ENCODE assay signal across 12 mouse cellular contexts in genomic region chr6:51566771-51567680, GRCm38 (mm10). TPM values are rescaled to one million over a fixed set of nuclear protein-coding genes. Genes with fewer than 3 reads are reported as not detected.
DNase-seq lines count a peak whose midpoint lies in the region; ATAC-seq lines count a peak whose summit lies in the region.
"Had no signal": no experiment of that assay in that cellular context is flagged by ENCODE, and none has a peak within 500 bp of the region (broad histone marks: within the 10 kb centered on the region; RNA-seq: fewer than 3 reads in every experiment).

No protein-coding gene starts in this region.

- H3K36me3 ChIP-seq in heart, embryonic 16.5 days (ENCODE audit: control insufficient read depth, insufficient read depth): no peaks in the 10 kb centered on the region
- H3K36me3 ChIP-seq in megakaryocyte, embryonic 14.5 days (replicated peaks; ENCODE audit: low read length): peaks cover 11% of the 10 kb centered on the region
- no peaks in the 10 kb centered on the region for H3K36me3 ChIP-seq in forebrain, embryonic 16.5 days (ENCODE audit: control insufficient read depth, insufficient read depth)
- no peaks in the 10 kb centered on the region for H3K36me3 ChIP-seq in neural tube, embryonic 14.5 days (ENCODE audit: control insufficient read depth, insufficient read depth, low read length)
- H3K36me3 ChIP-seq: embryonic facial prominence, embryonic 12.5 days had no signal

- no peak overlapping the region for H3K4me3 ChIP-seq in heart, embryonic 16.5 days (ENCODE audit: low read length)
- peak overlapping the region; percentile 77 for H3K4me3 ChIP-seq in megakaryocyte, embryonic 14.5 days (replicated peaks)
- no peak overlapping the region for H3K4me3 ChIP-seq in forebrain, embryonic 16.5 days (replicated peaks; ENCODE audit: low read length)
- no peak overlapping the region for H3K4me3 ChIP-seq in neural tube, embryonic 14.5 days (ENCODE audit: low read depth, low read length)
- H3K4me3 ChIP-seq: embryonic facial prominence, embryonic 12.5 days; heart, embryonic 10.5 days had no signal

- no peak for ATAC-seq in heart, embryonic 16.5 days (replicated peaks; ENCODE audit: extremely low read depth, insufficient read depth, low FRiP score)
- ATAC-seq in megakaryocyte, adult 5-6 weeks (ENCODE audit: poor library complexity, severe bottlenecking): no peak
- ATAC-seq in forebrain, embryonic 16.5 days: peak; percentile 66
- ATAC-seq in neural tube, embryonic 14.5 days (ENCODE audit: low read depth): peak; percentile 70
- ATAC-seq: activated CD4-positive, CD25-positive, alpha-beta regulatory T cell, adult 4 months had no signal

- H3K4me2 ChIP-seq in heart, embryonic 16.5 days (ENCODE audit: low read depth, low read length): 0 out of 2 replicates have a peak overlapping the region, but pooled peaks have one; percentile 6
- H3K4me2 ChIP-seq in forebrain, embryonic 16.5 days (ENCODE audit: low read length): no peak overlapping the region; the same call in 1 of the 2 replicates
- peak overlapping the region; percentile 4; the same call in 1 of the 2 replicates for H3K4me2 ChIP-seq in neural tube, embryonic 14.5 days (ENCODE audit: low read depth, low read length)
- H3K4me2 ChIP-seq: embryonic facial prominence, embryonic 12.5 days had no signal

- no peaks in the 10 kb centered on the region for H3K4me1 ChIP-seq in heart, embryonic 16.5 days (ENCODE audit: control insufficient read depth, insufficient read depth, low read length)
- peaks cover 19% of the 10 kb centered on the region for H3K4me1 ChIP-seq in megakaryocyte, embryonic 14.5 days
- peaks cover 12% of the 10 kb centered on the region for H3K4me1 ChIP-seq in forebrain, embryonic 16.5 days (replicated peaks; ENCODE audit: control insufficient read depth, insufficient read depth, low read length)
- H3K4me1 ChIP-seq in neural tube, embryonic 14.5 days (ENCODE audit: control insufficient read depth, insufficient read depth, low read length): peaks cover 10% of the 10 kb centered on the region; the same call in 1 of the 2 replicates
- H3K4me1 ChIP-seq: embryonic facial prominence, embryonic 12.5 days; heart, embryonic 10.5 days had no signal

- no peak overlapping the region for H3K9ac ChIP-seq in heart, embryonic 16.5 days (ENCODE audit: low read length)
- 0 out of 2 replicates have a peak overlapping the region, but pooled peaks have one; percentile 1 for H3K9ac ChIP-seq in forebrain, embryonic 16.5 days (replicated peaks; ENCODE audit: low read depth, low read length)
- no peak overlapping the region for H3K9ac ChIP-seq in neural tube, embryonic 14.5 days (replicated peaks; ENCODE audit: low read depth, low read length)
- H3K9ac ChIP-seq: embryonic facial prominence, embryonic 12.5 days had no signal

- no peak overlapping the region for H3K27ac ChIP-seq in heart, embryonic 16.5 days (ENCODE audit: low read length)
- H3K27ac ChIP-seq in forebrain, embryonic 16.5 days (ENCODE audit: low read length): peak overlapping the region; percentile 78
- no peak overlapping the region for H3K27ac ChIP-seq in neural tube, embryonic 14.5 days (ENCODE audit: low read depth, low read length)
- H3K27ac ChIP-seq: embryonic facial prominence, embryonic 12.5 days; heart, embryonic 10.5 days had no signal

- no peaks in the 10 kb centered on the region for H3K27me3 ChIP-seq in heart, embryonic 16.5 days (ENCODE audit: control insufficient read depth, insufficient read depth, low read length)
- H3K27me3 ChIP-seq in megakaryocyte, embryonic 14.5 days (replicated peaks): peaks cover 2% of the 10 kb centered on the region
- no peaks in the 10 kb centered on the region for H3K27me3 ChIP-seq in forebrain, embryonic 16.5 days (replicated peaks; ENCODE audit: control insufficient read depth, insufficient read depth, low read length)
- no peaks in the 10 kb centered on the region for H3K27me3 ChIP-seq in neural tube, embryonic 14.5 days (ENCODE audit: control insufficient read depth, insufficient read depth, low read length)
- H3K27me3 ChIP-seq: embryonic facial prominence, embryonic 12.5 days had no signal

- no peak for DNase-seq in heart, adult 11 months
- no peak for DNase-seq in right cerebral cortex, postnatal 10 days (ENCODE audit: low spot score in 2 of 2)
- DNase-seq: kidney, postnatal 14 days; right cerebral cortex, postnatal 25 days had no signal

- 59% methylated on average over 14 of the region's 14 CpGs for WGBS in heart, embryonic 16.5 days
- 46% methylated on average over 14 of the region's 14 CpGs for WGBS in forebrain, embryonic 16.5 days
- WGBS in neural tube, embryonic 14.5 days: 24% methylated on average over 14 of the region's 14 CpGs

- H3K9me3 ChIP-seq in heart, embryonic 16.5 days (replicated peaks; ENCODE audit: control insufficient read depth, low read length): no peaks in the 10 kb centered on the region
- H3K9me3 ChIP-seq in megakaryocyte, embryonic 14.5 days: no peaks in the 10 kb centered on the region
- H3K9me3 ChIP-seq in forebrain, embryonic 16.5 days (ENCODE audit: control insufficient read depth, low read length): no peaks in the 10 kb centered on the region
- no peaks in the 10 kb centered on the region for H3K9me3 ChIP-seq in neural tube, embryonic 14.5 days (ENCODE audit: control insufficient read depth, low read length)
- H3K9me3 ChIP-seq: embryonic facial prominence, embryonic 12.5 days; heart, embryonic 10.5 days had no signal

RNA-seq across cellular contexts. Expression of gene Snx10, which starts 43.3 kb away (rescaled TPM):
- polyA plus RNA-seq in heart, embryonic 16.5 days (2015; fragmentation: Nextera tagmentation; extraction: Ambion mirVana): 13.5 and 17.2 TPM in 2 replicates
- 2.4 TPM in 1 of 2 replicates, not detected in the other for polyA plus RNA-seq in megakaryocyte, embryonic 14.5 days (2012; ENCODE audit: insufficient read depth, low replicate concordance)
- 126 and 133 TPM in 2 replicates for total RNA-seq in megakaryocyte, adult 5-6 weeks (2015)
- total RNA-seq in megakaryocyte, adult 5-6 weeks (2017): 114 and 125 TPM in 2 replicates
- 61.6 and 70.5 TPM in 2 replicates for polyA plus RNA-seq in forebrain, embryonic 16.5 days (2015; fragmentation: Nextera tagmentation; extraction: Ambion mirVana)
- polyA plus RNA-seq in neural tube, embryonic 14.5 days (2014; fragmentation: Nextera tagmentation; extraction: Ambion mirVana): 62.4 and 63.9 TPM in 2 replicates

Comparison
In these comparisons a context has a peak if more than half of its experiments do, and no peak if none do; other contexts are left out.
1. ATAC-seq: peak in forebrain, embryonic 16.5 days (single experiment) and neural tube, embryonic 14.5 days (single experiment); none in heart, embryonic 16.5 days (single experiment) and megakaryocyte, adult 5-6 weeks (single experiment).